In the genomic region with DNA sequence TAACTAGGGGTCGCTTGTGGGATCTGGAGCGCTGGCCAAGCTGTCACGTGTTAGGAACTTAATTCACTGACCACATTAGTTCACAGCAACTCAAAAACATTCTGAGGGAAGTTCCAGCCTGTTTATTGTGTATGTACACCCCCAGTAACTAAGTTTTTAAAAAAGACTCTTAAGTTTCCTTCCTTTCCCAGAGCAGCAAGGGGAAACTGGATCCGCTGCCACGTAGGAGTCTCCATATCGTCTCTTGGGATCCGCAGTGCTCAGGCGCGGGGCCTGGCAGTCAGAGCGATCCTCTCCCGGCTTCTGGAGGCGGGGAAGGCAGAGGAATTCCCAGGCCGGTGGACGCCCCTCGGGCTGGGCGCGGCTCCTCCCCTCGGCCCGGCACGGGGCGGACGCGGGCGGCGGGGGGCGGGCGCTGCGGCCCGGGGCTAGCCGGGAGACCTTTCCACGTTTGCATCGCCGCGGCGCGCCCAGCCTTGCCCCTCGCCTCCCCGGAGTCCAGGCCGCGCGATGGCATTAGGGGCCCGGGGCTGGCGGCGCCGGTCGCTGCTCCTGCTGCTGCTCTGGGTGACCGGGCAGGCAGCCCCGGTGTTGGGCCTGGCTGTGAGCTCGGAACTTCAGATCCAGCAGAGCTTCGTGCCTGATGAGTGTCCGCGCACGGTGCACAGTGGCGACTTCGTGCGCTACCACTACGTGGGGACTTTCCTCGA, we compare ENCODE assay signal across 7 mouse cellular contexts. TPM values are rescaled to one million over a fixed set of nuclear protein-coding genes. Genes with fewer than 3 reads are reported as not detected.
A peak's percentile ranks its signal among the peaks of the same experiment; 100 is the strongest.
DNase-seq lines count a peak whose midpoint lies in the region; ATAC-seq lines count a peak whose summit lies in the region.

Gene Fkbp9 (plus strand): TSS at position 363 of the 710 bp plus-strand sequence.

- peak within 1 kb of the TSS; percentile 85 for H3K9ac ChIP-seq in embryonic facial prominence, embryonic 11.5 days (replicated peaks; ENCODE audit: low read length)
- H3K9ac ChIP-seq in intestine, embryonic 15.5 days, result peak within 1 kb of the TSS; percentile 75

- intact Hi-C loops in left cerebral cortex, postnatal 25 days (cut with DNase I), result no loop called here

- H3K4me3 ChIP-seq in embryonic facial prominence, embryonic 11.5 days (ENCODE audit: low read depth, low read length), result peak within 1 kb of the TSS; percentile 62
- H3K4me3 ChIP-seq in intestine, embryonic 15.5 days (replicated peaks), result peak within 1 kb of the TSS; percentile 79

- no peaks in the 10 kb centered on the region for H3K4me1 ChIP-seq in embryonic facial prominence, embryonic 11.5 days (ENCODE audit: control insufficient read depth, insufficient read depth, low read length)
- no peaks in the 10 kb centered on the region for H3K4me1 ChIP-seq in intestine, embryonic 15.5 days (replicated peaks)

- peak within 1 kb of the TSS; percentile 80 for H3K4me2 ChIP-seq in embryonic facial prominence, embryonic 11.5 days (ENCODE audit: low read depth, low read length)
- peak within 1 kb of the TSS; percentile 72 for H3K4me2 ChIP-seq in intestine, embryonic 15.5 days (replicated peaks)

- H3K9me3 ChIP-seq in embryonic facial prominence, embryonic 11.5 days (replicated peaks; ENCODE audit: control insufficient read depth, low read length), result no peaks in the 10 kb centered on the region
- H3K9me3 ChIP-seq in intestine, embryonic 15.5 days, result no peaks in the 10 kb centered on the region

- peak; percentile 93 to 95 for DNase-seq in adrenal gland, postnatal 36 days
- DNase-seq in embryonic facial prominence, embryonic 11.5 days (ENCODE audit: low spot score), result peak; percentile 89
- DNase-seq in gastrocnemius, postnatal 4 days (ENCODE audit: low spot score in 2 of 2), result peak; percentile 78 to 84
- DNase-seq in left cerebral cortex, postnatal 25 days (ENCODE audit: low spot score in 2 of 2), result peak; percentile 35 to 49
- peak; percentile 53 for DNase-seq in right cerebral cortex, postnatal 4 days

- no peaks in the 10 kb centered on the region for H3K27me3 ChIP-seq in embryonic facial prominence, embryonic 11.5 days (ENCODE audit: control insufficient read depth, insufficient read depth, low read length)
- H3K27me3 ChIP-seq in intestine, embryonic 15.5 days (replicated peaks), result no peaks in the 10 kb centered on the region

- H3K27ac ChIP-seq in embryonic facial prominence, embryonic 11.5 days (replicated peaks; ENCODE audit: low read depth, low read length), result peak within 1 kb of the TSS; percentile 59
- peak within 1 kb of the TSS; percentile 83 for H3K27ac ChIP-seq in intestine, embryonic 15.5 days

- H3K36me3 ChIP-seq in embryonic facial prominence, embryonic 11.5 days (replicated peaks; ENCODE audit: control insufficient read depth, insufficient read depth, low read depth, low read length), result no peaks in the 10 kb centered on the region
- H3K36me3 ChIP-seq in intestine, embryonic 15.5 days, result 0 out of 2 replicates have a peak, but pooled peaks cover 9% of the 10 kb centered on the region

- peak; percentile 97 for ATAC-seq in embryonic facial prominence, embryonic 11.5 days (replicated peaks; ENCODE audit: insufficient number of reproducible peaks, low FRiP score, low TSS enrichment, low read depth)
- peak; percentile 99 for ATAC-seq in intestine, embryonic 15.5 days
- ATAC-seq in megakaryocyte progenitor cell, adult 5-6 weeks (replicated peaks; ENCODE audit: poor library complexity), result peak; percentile 69

- WGBS in embryonic facial prominence, embryonic 11.5 days, result under 1% methylated on average over 54 of the region's 58 CpGs
- under 1% methylated on average over 58 of the region's 58 CpGs for WGBS in intestine, embryonic 15.5 days

RNA-seq across cellular contexts. Expression of gene Fkbp9, which starts in this region (rescaled TPM):
- 10 to 100 TPM; 72.1 to 75.9 TPM for total RNA-seq in adrenal gland, postnatal 36 days (2021)
- polyA plus RNA-seq in embryonic facial prominence, embryonic 11.5 days (2014; fragmentation: Nextera tagmentation; extraction: Ambion mirVana), result 82.1 and 86.9 TPM in 2 replicates
- total RNA-seq in gastrocnemius, postnatal 4 days (2021), result 100 to 1,000 TPM; 186 to 188 TPM
- polyA plus RNA-seq in intestine, embryonic 15.5 days (2015; fragmentation: Nextera tagmentation; extraction: Ambion mirVana), result 106 and 109 TPM in 2 replicates
- 10 to 100 TPM; 23.5 to 24.9 TPM for total RNA-seq in left cerebral cortex, postnatal 25 days (2021)
- total RNA-seq in megakaryocyte progenitor cell, adult 5-6 weeks (2015), result 4.3 and 5.1 TPM in 2 replicates
- total RNA-seq in megakaryocyte progenitor cell, adult 5-6 weeks (2017), result 11.6 and 12.1 TPM in 2 replicates

Comparison
In these comparisons a context has a peak if more than half of its experiments do, and no peak if none do; other contexts are left out.
1. Peak in every context shown above with its lines: DNase-seq, ATAC-seq, H3K4me3 ChIP-seq and H3K27ac ChIP-seq.
2. DNase-seq: peak in every context shown above with its lines; median percentile 94 in adrenal gland, postnatal 36 days; 89 in embryonic facial prominence, embryonic 11.5 days; 81 in gastrocnemius, postnatal 4 days; 53 in right cerebral cortex, postnatal 4 days; 42 in left cerebral cortex, postnatal 25 days.